Mouse (Mus musculus) CH12.LX (cell line): ENCODE results near the gene Anks1. TPM values are rescaled to one million over a fixed set of nuclear protein-coding genes. Genes with fewer than 3 reads are reported as not detected.

Experiments used
- DNase-seq: peaks from one replicate; pipeline ENCODE4 v3.0.0-alpha.2; 2013; ENCODE audit errors: extremely low read depth
- H3K27ac ChIP-seq: 2 replicates; pipeline ENCODE4 v1.5.1; 2012; ENCODE audit warnings: low read depth, mild to moderate bottlenecking, control low read depth, moderate library complexity; ENCODE audit not compliant: insufficient read depth
- H3K27me3 ChIP-seq: replicated peaks from 2 replicates; pipeline ENCODE3; 2012; ENCODE audit warnings: inconsistent platforms
- H3K36me3 ChIP-seq, 2 experiments: replicated peaks in 1 of 2; 2 replicates each; pipeline versions ENCODE3 to v1.6.1; 2012; ENCODE audit warnings: inconsistent platforms in 1 of 2, low read length in 1 of 2, mild to moderate bottlenecking in 1 of 2, mixed read lengths in 1 of 2, moderate library complexity in 1 of 2; ENCODE audit not compliant: control insufficient read depth in 1 of 2, insufficient read depth in 1 of 2
- H3K4me1 ChIP-seq, 2 experiments: 2 replicates each; pipeline ENCODE4 v1.6.1; 2012; ENCODE audit warnings: inconsistent platforms in 1 of 2, moderate library complexity in 1 of 2; ENCODE audit not compliant: insufficient read depth in 2 of 2, control insufficient read depth in 1 of 2
- H3K4me2 ChIP-seq: 2 replicates; pipeline ENCODE4 v1.6.1; 2012; ENCODE audit warnings: low read depth, mild to moderate bottlenecking, control low read depth; ENCODE audit not compliant: poor library complexity, insufficient read depth, severe bottlenecking
- H3K4me3 ChIP-seq, 3 experiments: fragments of 150-350 bp in 1 of 3; sonication (generic) in 1 of 3; replicated peaks in 1 of 3; 2 replicates each; pipeline versions ENCODE3 to v1.5.1; 2011 to 2012; ENCODE audit warnings: low read depth in 2 of 3, low read length in 2 of 3, mild to moderate bottlenecking in 2 of 3, moderate library complexity in 2 of 3, control low read depth in 1 of 3, improper control_type of control experiment in 1 of 3, inconsistent platforms in 1 of 3, mixed read lengths in 1 of 3; ENCODE audit not compliant: poor library complexity in 1 of 3
- H3K79me2 ChIP-seq: replicated peaks from 2 replicates; pipeline ENCODE4 v1.6.1; 2012; ENCODE audit warnings: mild to moderate bottlenecking, moderate library complexity; ENCODE audit not compliant: control insufficient read depth, poor library complexity, insufficient read depth, severe bottlenecking; ENCODE audit errors: extremely low read depth
- H3K9ac ChIP-seq: 2 replicates; pipeline ENCODE4 v1.6.1; 2012; ENCODE audit warnings: low read depth, mild to moderate bottlenecking, control low read depth, moderate library complexity; ENCODE audit not compliant: insufficient read depth
- H3K9me3 ChIP-seq: replicated peaks from 2 replicates; pipeline ENCODE3; 2012; ENCODE audit warnings: low read length, inconsistent platforms, mixed read lengths
- BHLHE40 ChIP-seq: IDR thresholded peaks from 2 replicates; pipeline ENCODE4 v1.6.1; 2011; ENCODE audit warnings: mild to moderate bottlenecking, low read depth, low read length, improper control_type of control experiment
- CHD1 ChIP-seq: IDR thresholded peaks from 2 replicates; pipeline ENCODE4 v1.6.1; 2012; ENCODE audit warnings: low read depth, low read length, improper control_type of control experiment, inconsistent platforms
- CTCF ChIP-seq, 2 experiments: IDR thresholded peaks in 1 of 2; conservative IDR thresholded peaks in 1 of 2; 2 replicates each; pipeline ENCODE4 v1.5.1; 2011 to 2012; ENCODE audit warnings: low read depth in 2 of 2, low read length in 2 of 2, improper control_type of control experiment in 1 of 2, inconsistent platforms in 1 of 2, mild to moderate bottlenecking in 1 of 2, moderate library complexity in 1 of 2
- E2F4 ChIP-seq: IDR thresholded peaks from 2 replicates; pipeline ENCODE4 v1.6.1; 2011; ENCODE audit warnings: low read depth, low read length, improper control_type of control experiment; ENCODE audit not compliant: insufficient replicate concordance
- EP300 ChIP-seq: IDR thresholded peaks from 2 replicates; pipeline ENCODE4 v1.6.1; 2011; ENCODE audit warnings: low read length, improper control_type of control experiment
- ETS1 ChIP-seq: conservative IDR thresholded peaks from 2 replicates; pipeline ENCODE4 v1.6.1; 2012; ENCODE audit warnings: low read depth, mild to moderate bottlenecking, inconsistent platforms, low read length, improper control_type of control experiment, moderate library complexity
- GABPA ChIP-seq: IDR thresholded peaks from 2 replicates; pipeline ENCODE4 v1.6.1; 2012; ENCODE audit warnings: low read depth, low read length, improper control_type of control experiment, inconsistent platforms; ENCODE audit not compliant: insufficient replicate concordance
- IRF4 ChIP-seq: IDR thresholded peaks from 2 replicates; pipeline ENCODE4 v1.6.1; 2014; ENCODE audit warnings: low read depth, mild to moderate bottlenecking, inconsistent platforms, low read length, improper control_type of control experiment
- JUND ChIP-seq: conservative IDR thresholded peaks from 2 replicates; pipeline ENCODE4 v1.6.1; 2011; ENCODE audit warnings: low read depth, low read length, improper control_type of control experiment
- KAT2A ChIP-seq: IDR thresholded peaks from 2 replicates; pipeline ENCODE4 v1.6.1; 2012; ENCODE audit warnings: low read length, improper control_type of control experiment, inconsistent platforms; ENCODE audit not compliant: insufficient replicate concordance
- MEF2A ChIP-seq: IDR thresholded peaks from 2 replicates; pipeline ENCODE4 v1.6.1; 2014; ENCODE audit warnings: low read depth, mild to moderate bottlenecking, inconsistent platforms, low read length, improper control_type of control experiment, borderline replicate concordance
- PAX5 ChIP-seq: IDR thresholded peaks from 2 replicates; pipeline ENCODE4 v1.6.1; 2012; ENCODE audit warnings: low read length, inconsistent platforms, mixed read lengths
- SIN3A ChIP-seq: IDR thresholded peaks from 2 replicates; pipeline ENCODE4 v1.6.1; 2012; ENCODE audit warnings: low read length, improper control_type of control experiment, inconsistent platforms
- SMC3 ChIP-seq: IDR thresholded peaks from 2 replicates; pipeline ENCODE4 v1.6.1; 2011; ENCODE audit warnings: low read depth, low read length, improper control_type of control experiment
- TCF12 ChIP-seq: IDR thresholded peaks from 2 replicates; pipeline ENCODE4 v1.6.1; 2014; ENCODE audit warnings: low read depth, mild to moderate bottlenecking, inconsistent platforms, low read length, improper control_type of control experiment
- USF1 ChIP-seq: IDR thresholded peaks from 2 replicates; pipeline ENCODE4 v1.6.1; 2014; ENCODE audit warnings: low read depth, mild to moderate bottlenecking, inconsistent platforms, low read length, improper control_type of control experiment
- dilution Hi-C: fragments of 300-500 bp; cut with MboI; formaldehyde crosslinking; loops from 2 replicates; pipeline ENCODE4 v1.14.3; 2020; ENCODE audit warnings: low sequenced_read_pairs; ENCODE audit not compliant: extremely low pct_unique_long_range_greater_than_20kb, extremely low pct_ligation_motif_present
- in situ Hi-C: fragments of 300-500 bp; cut with MboI; formaldehyde crosslinking; loops from 3 replicates; pipeline ENCODE4 v1.14.3; 2019; ENCODE audit warnings: low sequenced_read_pairs, low pct_ligation_motif_present, low pct_unique_long_range_greater_than_20kb, mixed read lengths
- polyA plus RNA-seq: library from polyadenylated mRNA; unstranded; fragments of >175 nt; gene quantifications from 2 replicates; pipeline ENCODE4 v1.2.1, GENCODE M21; 2012; ENCODE audit warnings: low read depth; ENCODE audit not compliant: insufficient read length
- total RNA-seq, 2 experiments: library from RNA; depleted of rRNA; stranded (reverse); fragments of 300-350 nt in 1 of 2; fragments of >200 nt in 1 of 2; gene quantifications; 2 replicates each; pipeline ENCODE4 v1.2.3; 2012 to 2014

Anks1 gene
- total and polyA plus RNA-seq, 3 experiments = 5.8 to 9.3 (median 9.0) TPM

GRCm38 (mm10) chr17:27968903-27969302 lies 59.8 kb downstream of the Anks1 start:
- dilution Hi-C loops = no loop called here
- no peak for TF ChIP-seq MEF2A
- no peak for TF ChIP-seq GABPA
- in situ Hi-C loops = no loop called here
- Histone ChIP-seq H3K4me3 (no peak overlapping the region), H3K9ac (no peak overlapping the region), H3K27ac (no peak overlapping the region), H3K79me2 (no peaks in the 10 kb centered on the region), H3K4me1 (peaks cover 11 to 17% of the 10 kb centered on the region in 2 experiments), H3K9me3 (no peaks in the 10 kb centered on the region), H3K4me2 (no peak overlapping the region), H3K27me3 (no peaks in the 10 kb centered on the region), H3K36me3 (peaks cover 0 to 3% of the 10 kb centered on the region in 2 experiments)
- no peak for DNase-seq

- Histone ChIP-seq H3K9me3 (no peaks in the 10 kb centered on the region), H3K4me2 (no peak overlapping the region), H3K4me3 (no peak overlapping the region), H3K9ac (no peak overlapping the region), H3K27ac (no peak overlapping the region), H3K36me3 (peaks cover 0 to 3% of the 10 kb centered on the region in 2 experiments), H3K79me2 (no peaks in the 10 kb centered on the region), H3K27me3 (no peaks in the 10 kb centered on the region), H3K4me1 (peaks cover 11 to 17% of the 10 kb centered on the region in 2 experiments)
- no peak for DNase-seq
- in situ Hi-C loops (no loop called here), dilution Hi-C loops (no loop called here)
- TF ChIP-seq E2F4 (no peak), CTCF (conservative IDR thresholded peaks at IDR 0.05 in 1 of 2, IDR thresholded peaks at IDR 0.05 in 1 of 2; ENCODE audit: low read depth in 2 of 2, low read length in 2 of 2) (0 out of 4 replicates have a peak, but pooled peaks of 1 of the 2 experiments have one; percentile 9)
Observed at GRCm38 (mm10) chr17:27969365-27969764, 60.3 kb downstream of the Anks1 start.

GRCm38 (mm10) chr17:27969896-27970295 lies 60.8 kb downstream of the Anks1 start:
- Histone ChIP-seq H3K79me2 (no peaks in the 10 kb centered on the region), H3K9ac (no peak overlapping the region), H3K27ac (no peak overlapping the region), H3K9me3 (no peaks in the 10 kb centered on the region), H3K4me3 (no peak overlapping the region), H3K27me3 (no peaks in the 10 kb centered on the region), H3K36me3 (peaks cover 0 to 4% of the 10 kb centered on the region in 2 experiments), H3K4me2 (no peak overlapping the region), H3K4me1 (peaks cover 11 to 17% of the 10 kb centered on the region in 2 experiments)
- DNase-seq = no peak
- TF ChIP-seq USF1 = no peak
- TF ChIP-seq CHD1 = no peak
- no peak for TF ChIP-seq ETS1
- no peak for TF ChIP-seq TCF12
- no peak for TF ChIP-seq JUND
- no peak for TF ChIP-seq CTCF (conservative IDR thresholded peaks at IDR 0.05 in 1 of 2, IDR thresholded peaks at IDR 0.05 in 1 of 2; ENCODE audit: low read depth in 2 of 2, low read length in 2 of 2)
- no peak for TF ChIP-seq EP300
- TF ChIP-seq SMC3 = no peak
- no peak for TF ChIP-seq KAT2A
- TF ChIP-seq IRF4 = no peak
- no peak for TF ChIP-seq BHLHE40
- TF ChIP-seq PAX5 = no peak
- TF ChIP-seq SIN3A = no peak
- in situ Hi-C loops (no loop called here), dilution Hi-C loops (no loop called here)
